Mouse (Mus musculus): Measurements from ENCODE around the gene Mpzl1.

- TF ChIP-seq CTCF (IDR thresholded peaks at IDR 0.05; ENCODE audit: extremely low read depth, insufficient read depth, low read length) (no peak), POLR2A (IDR thresholded peaks at IDR 0.05; ENCODE audit: extremely low read depth, insufficient read depth, low read length) (no peak)
Observed at GRCm38 (mm10) chr1:165631136-165631535, 3.2 kb downstream of the Mpzl1 start.
